Mouse (Mus musculus): ENCODE results near the gene Cacng7. TPM values are rescaled to one million over a fixed set of nuclear protein-coding genes. Genes with fewer than 3 reads are reported as not detected.

Gene Cacng7
- polyA plus RNA-seq, 1 experiment from 2014 or later, result 0.25 TPM

- ATAC-seq, result no peak
- no peak for TF ChIP-seq EP300 (IDR thresholded peaks at IDR 0.05)
- no peak for TF ChIP-seq CTCF (IDR thresholded peaks at IDR 0.05)
- H3K4me1 ChIP-seq (ENCODE audit: insufficient read depth, low read depth, low read length), result no peaks in the 10 kb centered on the region
- H3K4me3 ChIP-seq (ENCODE audit: low read depth, low read length), result no peak overlapping the region
- no peaks in the 10 kb centered on the region for H3K9me3 ChIP-seq (ENCODE audit: low read length)
- H3K27me3 ChIP-seq (replicated peaks; ENCODE audit: insufficient read depth, low read length), result no peaks in the 10 kb centered on the region
- H3K36me3 ChIP-seq (ENCODE audit: insufficient read depth, low read length), result no peaks in the 10 kb centered on the region
- no peak overlapping the region for H3K27ac ChIP-seq (ENCODE audit: low read length)
- H3K9ac ChIP-seq (replicated peaks; ENCODE audit: low read depth), result no peak overlapping the region
- no peak overlapping the region for H3K4me2 ChIP-seq (replicated peaks; ENCODE audit: low read depth, low read length)
- no peak for DNase-seq (ENCODE audit: low spot score)
- WGBS, result 84% methylated on average over 3 of the region's 3 CpGs
Observed at GRCm38 (mm10) chr7:3345301-3345700, 12.5 kb downstream of the Cacng7 start.

- Histone ChIP-seq H3K27ac (ENCODE audit: low read length) (no peak overlapping the region), H3K9ac (replicated peaks; ENCODE audit: low read depth) (no peak overlapping the region), H3K36me3 (ENCODE audit: insufficient read depth, low read length) (no peaks in the 10 kb centered on the region), H3K4me2 (replicated peaks; ENCODE audit: low read depth, low read length) (no peak overlapping the region), H3K4me3 (ENCODE audit: low read depth, low read length) (no peak overlapping the region), H3K4me1 (ENCODE audit: insufficient read depth, low read depth, low read length) (no peaks in the 10 kb centered on the region), H3K27me3 (replicated peaks; ENCODE audit: insufficient read depth, low read length) (no peaks in the 10 kb centered on the region), H3K9me3 (ENCODE audit: low read length) (no peaks in the 10 kb centered on the region)
- ATAC-seq (no peak), DNase-seq (ENCODE audit: low spot score) (no peak)
- TF ChIP-seq EP300 (IDR thresholded peaks at IDR 0.05), result no peak
- TF ChIP-seq CTCF (IDR thresholded peaks at IDR 0.05), result no peak
- WGBS, result 62% methylated on average over 20 of the region's 20 CpGs
Observed at GRCm38 (mm10) chr7:3347366-3348287, 14.9 kb downstream of the Cacng7 start.

GRCm38 (mm10) chr7:3348326-3348725, 15.6 kb downstream of the Cacng7 start:
- Histone ChIP-seq H3K4me3 (ENCODE audit: low read depth, low read length) (no peak overlapping the region), H3K4me2 (replicated peaks; ENCODE audit: low read depth, low read length) (no peak overlapping the region), H3K9me3 (ENCODE audit: low read length) (no peaks in the 10 kb centered on the region), H3K36me3 (ENCODE audit: insufficient read depth, low read length) (no peaks in the 10 kb centered on the region), H3K4me1 (ENCODE audit: insufficient read depth, low read depth, low read length) (no peaks in the 10 kb centered on the region), H3K9ac (replicated peaks; ENCODE audit: low read depth) (no peak overlapping the region), H3K27ac (ENCODE audit: low read length) (no peak overlapping the region), H3K27me3 (replicated peaks; ENCODE audit: insufficient read depth, low read length) (no peaks in the 10 kb centered on the region)
- TF ChIP-seq EP300 (IDR thresholded peaks at IDR 0.05) (no peak), CTCF (IDR thresholded peaks at IDR 0.05) (no peak)
- WGBS, result 65% methylated on average over 5 of the region's 5 CpGs
- DNase-seq (ENCODE audit: low spot score) (no peak), ATAC-seq (no peak)

- Histone ChIP-seq H3K4me3 (ENCODE audit: low read depth, low read length) (no peak overlapping the region), H3K4me2 (replicated peaks; ENCODE audit: low read depth, low read length) (no peak overlapping the region), H3K36me3 (ENCODE audit: insufficient read depth, low read length) (no peaks in the 10 kb centered on the region), H3K4me1 (ENCODE audit: insufficient read depth, low read depth, low read length) (no peaks in the 10 kb centered on the region), H3K9me3 (ENCODE audit: low read length) (no peaks in the 10 kb centered on the region), H3K9ac (replicated peaks; ENCODE audit: low read depth) (no peak overlapping the region), H3K27me3 (replicated peaks; ENCODE audit: insufficient read depth, low read length) (no peaks in the 10 kb centered on the region), H3K27ac (ENCODE audit: low read length) (no peak overlapping the region)
- DNase-seq (ENCODE audit: low spot score) (no peak), ATAC-seq (no peak)
- WGBS, result 84% methylated on average over 9 of the region's 9 CpGs
- no peak for TF ChIP-seq CTCF (IDR thresholded peaks at IDR 0.05)
- TF ChIP-seq EP300 (IDR thresholded peaks at IDR 0.05), result no peak
Observed at GRCm38 (mm10) chr7:3349775-3350174, 17.0 kb downstream of the Cacng7 start.

GRCm38 (mm10) chr7:3351536-3351935, 18.8 kb downstream of the Cacng7 start:
- H3K9ac ChIP-seq (replicated peaks; ENCODE audit: low read depth), result no peak overlapping the region
- H3K27me3 ChIP-seq (replicated peaks; ENCODE audit: insufficient read depth, low read length), result no peaks in the 10 kb centered on the region
- H3K4me1 ChIP-seq (ENCODE audit: insufficient read depth, low read depth, low read length), result no peaks in the 10 kb centered on the region
- no peak for DNase-seq (ENCODE audit: low spot score)
- ATAC-seq, result no peak
- no peak overlapping the region for H3K27ac ChIP-seq (ENCODE audit: low read length)
- H3K9me3 ChIP-seq (ENCODE audit: low read length), result no peaks in the 10 kb centered on the region
- no peak overlapping the region for H3K4me3 ChIP-seq (ENCODE audit: low read depth, low read length)
- 87% methylated on average over 1 of the region's 1 CpGs for WGBS
- no peak for TF ChIP-seq EP300 (IDR thresholded peaks at IDR 0.05)
- no peaks in the 10 kb centered on the region for H3K36me3 ChIP-seq (ENCODE audit: insufficient read depth, low read length)
- no peak overlapping the region for H3K4me2 ChIP-seq (replicated peaks; ENCODE audit: low read depth, low read length)

- DNase-seq (ENCODE audit: low spot score) (no peak), ATAC-seq (no peak)
- H3K4me1 ChIP-seq (ENCODE audit: insufficient read depth, low read depth, low read length), result no peaks in the 10 kb centered on the region
- H3K4me3 ChIP-seq (ENCODE audit: low read depth, low read length), result no peak overlapping the region
- no peaks in the 10 kb centered on the region for H3K9me3 ChIP-seq (ENCODE audit: low read length)
- no peak overlapping the region for H3K9ac ChIP-seq (replicated peaks; ENCODE audit: low read depth)
- no peaks in the 10 kb centered on the region for H3K36me3 ChIP-seq (ENCODE audit: insufficient read depth, low read length)
- no peak overlapping the region for H3K4me2 ChIP-seq (replicated peaks; ENCODE audit: low read depth, low read length)
- no peak overlapping the region for H3K27ac ChIP-seq (ENCODE audit: low read length)
- TF ChIP-seq CTCF (IDR thresholded peaks at IDR 0.05), result no peak
- no peak for TF ChIP-seq EP300 (IDR thresholded peaks at IDR 0.05)
- no peaks in the 10 kb centered on the region for H3K27me3 ChIP-seq (replicated peaks; ENCODE audit: insufficient read depth, low read length)
- 84% methylated on average over 6 of the region's 6 CpGs for WGBS
Observed at GRCm38 (mm10) chr7:3354850-3355249, 22.1 kb downstream of the Cacng7 start.
